Mouse (Mus musculus) neutrophil, adult 59 days (primary cell): ENCODE data around the gene Olfr1097. TPM values are rescaled to one million over a fixed set of nuclear protein-coding genes. Genes with fewer than 3 reads are reported as not detected.

Source experiments
- total RNA-seq, 2 experiments: library from RNA; stranded (reverse); gene quantifications; 1 replicate in 1 of 2; 2 replicates in 1 of 2; pipeline ENCODE4 v1.2.4; 2023

Gene Olfr1097
- not detected for total RNA-seq

DNA sequence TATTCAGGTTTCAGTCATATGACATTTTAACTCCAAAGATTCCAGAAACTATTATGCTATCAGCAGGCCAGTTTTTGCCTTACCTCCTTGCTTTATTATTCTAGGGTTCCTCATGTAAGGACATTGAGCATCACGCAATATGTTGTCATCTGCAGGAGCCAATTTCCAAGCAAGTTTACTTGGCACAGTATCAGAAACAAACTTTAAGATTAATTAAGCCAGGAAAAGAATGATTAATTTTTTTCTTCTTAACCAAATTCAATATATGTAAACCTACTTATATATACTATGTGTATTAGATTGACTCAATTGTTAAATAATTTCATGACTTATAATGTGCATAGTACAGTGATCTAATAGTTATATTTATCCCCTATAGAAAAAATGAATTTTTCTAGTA lies at the start of gene Olfr1097:
Olfr1097 (minus strand) TSS at position 101 of the 400 bp plus-strand sequence.

DNA sequence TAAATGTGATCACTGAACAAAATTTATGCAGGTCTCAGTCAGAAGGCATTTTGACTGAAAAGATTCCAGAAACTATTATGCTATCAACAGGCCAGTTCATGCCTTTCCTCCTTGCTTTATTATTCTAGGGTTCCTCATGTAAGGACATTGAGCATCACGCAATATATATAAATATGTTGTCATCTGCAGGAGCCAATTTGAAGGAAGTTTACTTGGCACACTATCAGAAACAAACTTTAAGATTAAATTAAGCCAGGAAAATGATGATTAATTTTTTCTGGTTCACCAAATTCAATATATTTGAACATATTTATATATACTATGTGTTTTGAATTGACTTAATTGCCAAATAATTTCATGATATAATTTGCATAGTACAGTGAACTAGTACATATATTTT lies 32.4 kb upstream of the Olfr1097 start, which contains the start of gene Olfr1098:
Olfr1098 (minus strand) TSS at position 101 of the 400 bp plus-strand sequence.

DNA sequence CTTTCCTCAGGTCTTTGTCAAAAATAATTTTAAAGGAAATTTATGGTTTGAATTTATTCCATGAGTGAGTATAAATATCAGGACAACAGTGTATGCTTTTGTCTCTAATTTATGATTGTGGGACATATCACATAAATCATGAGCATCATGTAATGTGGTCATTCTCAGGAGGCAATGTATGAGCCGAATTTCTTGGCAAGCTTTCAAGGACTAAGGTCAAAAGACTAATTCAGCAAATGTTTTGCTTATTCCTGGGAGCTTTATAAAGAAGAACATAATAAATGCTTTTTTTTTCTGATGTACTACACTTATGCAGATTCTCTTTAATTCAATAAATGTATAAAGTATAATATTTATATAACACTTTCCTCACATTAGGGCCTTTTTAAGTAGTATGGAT lies 17.3 kb downstream of the Olfr1097 start, which contains the start of gene Gm13723:
Gm13723 (minus strand) TSS at position 101 of the 400 bp plus-strand sequence.

DNA sequence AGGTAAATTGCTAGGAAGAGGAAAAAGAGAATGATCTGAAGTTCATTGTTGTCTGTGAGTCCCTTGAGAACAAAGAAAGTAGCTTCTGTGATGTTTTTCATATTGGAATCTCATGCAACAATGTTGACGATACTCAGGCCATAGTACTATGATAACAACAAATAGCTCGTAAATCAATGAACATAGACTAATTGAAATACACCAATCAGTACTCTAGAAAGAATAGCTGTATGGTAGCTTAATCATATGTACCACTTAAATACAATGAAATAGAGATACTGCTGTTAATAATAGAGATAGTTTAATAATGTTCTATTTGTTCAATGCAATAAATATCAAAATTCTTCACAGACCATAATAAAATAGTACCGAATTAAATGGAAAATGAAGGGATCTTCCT lies 40.4 kb downstream of the Olfr1097 start, which contains the start of gene Olfr1095:
Olfr1095 (minus strand) TSS at position 101 of the 400 bp plus-strand sequence.

Other genes starting within 250 kb of the Olfr1097 start
- not detected for gene Olfr1085, start 230.2 kb downstream of the Olfr1097 start, total RNA-seq
- gene Olfr1086, start 212.1 kb downstream of the Olfr1097 start, total RNA-seq, result not detected
- gene Olfr1087, start 193.8 kb downstream of the Olfr1097 start, total RNA-seq, result not detected
- gene Olfr1089, start 158.5 kb downstream of the Olfr1097 start, total RNA-seq, result not detected
- not detected for gene Olfr1090, start 133.2 kb downstream of the Olfr1097 start, total RNA-seq
- gene Olfr1093, start 109.7 kb downstream of the Olfr1097 start, total RNA-seq, result not detected
- gene Olfr141, start 82.2 kb downstream of the Olfr1097 start, total RNA-seq, result not detected
- gene Olfr1094, start 67.6 kb downstream of the Olfr1097 start, total RNA-seq, result not detected
- gene Olfr1095, start 40.5 kb downstream of the Olfr1097 start, total RNA-seq, result not detected
- gene Gm13723, start 17.4 kb downstream of the Olfr1097 start, total RNA-seq, result not detected
- gene Olfr1098, start 32.3 kb upstream of the Olfr1097 start, total RNA-seq, result not detected
- not detected for gene Olfr1099, start 68.5 kb upstream of the Olfr1097 start, total RNA-seq
- not detected for gene Olfr1100, start 87.7 kb upstream of the Olfr1097 start, total RNA-seq
- gene Olfr1101, start 99.0 kb upstream of the Olfr1097 start, total RNA-seq, result not detected
- gene Olfr1102, start 106.2 kb upstream of the Olfr1097 start, total RNA-seq, result not detected
- not detected for gene Olfr1104, start 134.9 kb upstream of the Olfr1097 start, total RNA-seq
- gene Olfr1105, start 144.3 kb upstream of the Olfr1097 start, total RNA-seq, result not detected
- not detected for gene Olfr1106, start 160.1 kb upstream of the Olfr1097 start, total RNA-seq
- not detected for gene Olfr1107, start 183.6 kb upstream of the Olfr1097 start, total RNA-seq
- not detected for gene Olfr1109, start 203.8 kb upstream of the Olfr1097 start, total RNA-seq
- not detected for gene Olfr259, start 222.4 kb upstream of the Olfr1097 start, total RNA-seq
- not detected for gene Olfr1110, start 248.1 kb upstream of the Olfr1097 start, total RNA-seq